Mouse (Mus musculus): ENCODE results near the gene Klhdc8a.
A peak's percentile ranks its signal among the peaks of the same experiment; 100 is the strongest.

Gene Klhdc8a

GRCm38 (mm10) chr1:132291706-132292105, 6.7 kb upstream of the Klhdc8a start:
- DNase-seq, result no peak

DNA sequence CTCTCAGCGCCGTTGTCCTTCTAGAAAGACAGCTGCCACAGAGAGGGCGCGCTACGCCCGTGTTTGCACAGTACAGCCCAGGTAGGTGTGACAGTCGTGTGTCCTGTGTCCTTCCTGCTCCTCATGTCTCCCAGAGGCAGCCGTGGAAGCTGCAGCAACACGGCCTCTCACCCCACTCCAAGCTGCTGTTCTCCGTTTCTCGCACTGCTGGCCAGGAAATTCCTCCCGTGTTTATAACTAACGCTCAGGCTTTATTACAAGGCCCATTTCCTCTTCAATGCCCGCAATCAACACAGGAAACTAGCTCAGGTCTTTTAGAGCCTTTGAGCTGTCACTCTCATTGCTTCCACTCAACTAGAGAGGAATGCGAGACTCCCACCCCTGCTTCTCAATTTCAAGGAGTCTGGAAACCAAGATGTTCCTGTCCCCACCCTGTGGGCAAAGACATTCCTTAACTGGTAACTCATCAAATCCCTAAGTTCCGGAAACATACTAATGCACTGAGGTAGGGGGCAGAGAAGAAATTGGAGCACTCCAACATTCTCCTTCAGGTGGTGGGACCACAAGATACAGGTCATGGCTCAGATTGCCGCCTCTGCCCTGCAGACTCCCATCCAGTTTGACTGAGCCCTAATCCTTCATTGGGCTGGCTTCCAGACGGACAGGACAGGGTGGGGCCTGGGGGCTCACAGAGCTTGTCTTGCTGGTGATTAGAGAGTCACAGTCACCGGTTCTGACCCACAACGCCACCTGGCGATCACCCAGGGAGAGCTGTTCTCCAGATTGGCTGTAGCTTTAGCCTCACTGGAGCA, 5.9 kb upstream of the Klhdc8a start:
- peak; percentile 89 for DNase-seq

GRCm38 (mm10) chr1:132295506-132295905, 2.9 kb upstream of the Klhdc8a start:
- no peak for DNase-seq

DNA sequence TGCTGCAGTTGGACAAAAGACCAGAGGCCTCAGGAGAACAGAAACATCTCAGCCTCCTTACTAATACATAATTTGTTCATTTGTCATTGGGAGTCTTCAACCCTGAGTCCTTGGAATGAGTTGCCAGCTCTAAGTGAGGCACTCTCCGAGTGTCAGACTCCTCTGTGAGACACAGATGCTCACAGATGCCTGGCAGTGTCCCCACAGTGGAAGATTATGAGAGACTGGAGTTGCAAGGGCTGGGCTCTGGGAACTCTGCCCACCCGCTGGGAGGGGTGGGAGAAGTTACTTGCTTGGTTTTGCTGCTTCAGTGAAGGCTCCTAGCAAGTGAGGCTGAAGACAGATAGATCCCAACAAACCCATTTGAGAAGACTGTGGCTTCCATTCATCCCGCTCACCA, 2.4 kb upstream of the Klhdc8a start:
- no peak for DNase-seq

GRCm38 (mm10) chr1:132298801-132299464, 507 bp downstream of the Klhdc8a start:
- DNase-seq, result peak; percentile 78

DNA sequence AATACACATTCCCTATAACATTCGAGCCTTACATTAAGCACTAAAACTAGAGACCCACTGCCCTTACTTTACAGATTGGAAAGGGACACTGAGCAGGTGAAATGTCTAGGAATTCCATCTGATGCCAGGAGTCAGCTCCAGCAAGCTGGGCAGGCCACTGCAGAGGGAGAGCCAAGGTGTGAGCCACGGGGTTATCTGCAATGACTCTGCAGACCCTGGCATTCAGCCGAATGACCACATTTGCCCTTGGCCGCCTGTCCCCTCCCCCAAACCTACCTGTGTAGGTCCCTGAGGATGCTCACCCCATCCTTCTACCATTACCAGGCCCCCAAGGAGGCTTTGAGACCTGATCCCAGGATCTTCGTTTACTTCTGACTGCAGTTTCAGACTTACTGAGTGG, 1.3 kb downstream of the Klhdc8a start:
- no peak for DNase-seq

GRCm38 (mm10) chr1:132301242-132301641, 2.8 kb downstream of the Klhdc8a start:
- no peak for DNase-seq

GRCm38 (mm10) chr1:132302341-132302866, 4.0 kb downstream of the Klhdc8a start:
- no peak for DNase-seq

GRCm38 (mm10) chr1:132304618-132305214, 6.3 kb downstream of the Klhdc8a start:
- DNase-seq, result no peak

DNA sequence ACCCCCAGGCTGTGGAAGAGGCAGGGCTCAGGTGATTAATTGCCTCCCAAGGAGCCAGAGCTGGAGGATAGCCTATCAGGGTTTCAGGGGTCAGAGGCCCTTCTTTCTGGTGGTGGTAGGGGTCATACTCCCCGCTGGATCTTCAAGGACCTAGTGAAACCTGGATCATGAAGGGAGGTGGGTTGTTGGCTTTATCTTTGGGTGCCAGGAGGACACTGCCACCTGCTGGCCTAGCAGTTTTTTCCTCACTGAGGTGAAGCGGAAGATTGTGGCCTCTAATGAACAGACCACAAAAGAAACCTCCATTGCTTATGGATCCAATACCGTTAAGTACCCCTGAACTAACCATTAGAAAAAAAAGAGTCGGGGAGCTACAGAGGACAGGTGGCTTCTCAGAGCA, 7.7 kb downstream of the Klhdc8a start:
- peak; percentile 76 for DNase-seq

DNA sequence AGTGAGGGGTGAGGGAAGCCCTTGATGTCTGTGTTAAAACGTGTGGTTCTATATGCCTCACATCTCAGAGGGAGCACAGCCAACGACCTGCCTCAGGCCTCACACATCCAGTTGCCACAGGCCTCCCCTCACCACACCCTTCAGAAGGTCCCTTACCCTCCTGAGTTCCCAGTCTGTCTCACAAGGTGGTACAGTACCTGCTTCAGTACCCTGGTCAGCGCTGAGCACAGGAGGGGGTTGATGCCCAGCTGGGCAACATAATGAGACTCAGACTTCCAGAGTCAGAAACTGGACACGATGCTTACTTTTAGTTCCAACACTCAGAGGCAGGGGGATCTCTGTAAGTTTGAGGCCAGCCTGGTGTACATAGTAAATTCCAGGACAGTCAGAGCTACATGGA, 8.4 kb downstream of the Klhdc8a start:
- DNase-seq, result no peak

GRCm38 (mm10) chr1:132307962-132308361, 9.5 kb downstream of the Klhdc8a start:
- DNase-seq, result no peak

- no peak for DNase-seq
These were observed 10.2 kb downstream of the Klhdc8a start for GRCm38 (mm10) chr1:132308674-132309073.

DNA sequence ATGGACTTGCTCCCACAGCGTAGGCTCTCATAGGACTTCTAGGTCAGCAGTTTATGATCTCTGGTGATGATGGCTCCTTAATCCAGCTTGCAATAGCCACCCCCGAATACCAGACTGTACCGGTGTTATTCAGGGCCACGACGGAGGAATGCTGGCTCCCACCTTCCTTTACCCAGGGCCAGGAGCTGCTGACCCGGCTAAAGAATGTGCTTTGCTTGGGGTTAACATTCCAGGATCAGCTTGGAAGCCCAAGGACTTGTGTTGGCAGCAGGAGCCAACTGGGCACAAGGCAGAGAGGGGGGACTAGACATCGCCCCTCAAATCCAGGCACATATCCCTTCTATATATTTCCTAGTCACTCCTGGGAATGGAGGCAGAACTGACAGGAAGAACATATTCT, 12.3 kb downstream of the Klhdc8a start:
- DNase-seq, result no peak

DNA sequence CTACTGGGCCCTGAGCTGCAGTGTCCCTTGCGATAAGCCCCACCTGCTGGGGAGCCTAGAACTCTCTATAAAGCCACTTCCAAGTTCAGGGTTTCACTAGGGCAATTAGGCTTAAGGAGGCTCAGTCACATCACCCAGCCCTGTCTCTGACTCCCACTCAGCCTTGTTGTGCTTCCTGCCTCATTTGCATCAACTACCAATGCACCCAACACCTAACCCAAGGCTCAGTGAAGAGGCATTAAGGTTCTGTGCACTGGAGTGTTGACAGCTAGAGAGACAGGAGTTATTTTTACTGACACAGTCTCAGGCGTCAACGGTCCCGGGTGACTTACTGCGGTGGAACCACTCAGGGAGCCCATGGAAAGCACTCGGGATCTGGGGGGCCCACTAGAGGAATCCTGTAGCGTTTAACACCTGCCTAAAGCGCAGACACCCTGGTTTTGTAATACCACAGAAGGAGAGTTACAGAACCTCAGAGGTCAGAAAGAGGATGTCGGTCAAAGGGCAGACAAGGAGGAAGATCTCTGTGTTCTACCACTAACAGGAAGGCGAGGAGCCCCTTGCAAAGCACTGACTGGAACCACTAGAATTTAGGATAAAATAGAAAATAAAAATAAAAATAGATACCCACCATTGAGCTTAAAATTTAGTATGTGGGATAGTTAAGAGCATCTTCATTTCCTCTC, 12.9 kb downstream of the Klhdc8a start:
- DNase-seq, result no peak

DNA sequence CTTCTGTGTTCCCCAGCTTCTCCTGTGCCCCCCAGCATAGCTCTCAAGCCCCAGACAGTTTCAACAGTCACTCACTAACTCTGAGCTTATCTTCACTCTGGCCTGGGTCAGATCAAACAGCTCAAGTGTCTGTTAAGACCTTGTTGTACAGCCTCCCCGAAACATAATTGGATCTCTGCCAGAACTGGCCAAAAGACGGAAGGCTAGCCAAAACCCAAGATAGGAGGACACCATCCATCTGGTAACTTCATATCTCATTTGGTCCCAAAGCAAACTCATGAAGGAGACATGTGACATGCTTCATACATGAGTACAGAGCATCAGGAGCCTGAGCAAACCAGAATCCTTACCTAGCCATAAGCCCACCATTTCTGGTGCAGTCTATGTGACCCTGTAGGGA, 13.6 kb downstream of the Klhdc8a start:
- DNase-seq, result peak; percentile 45

- DNase-seq, result peak; percentile 88
These were observed 14.3 kb downstream of the Klhdc8a start for GRCm38 (mm10) chr1:132312703-132313102.

DNA sequence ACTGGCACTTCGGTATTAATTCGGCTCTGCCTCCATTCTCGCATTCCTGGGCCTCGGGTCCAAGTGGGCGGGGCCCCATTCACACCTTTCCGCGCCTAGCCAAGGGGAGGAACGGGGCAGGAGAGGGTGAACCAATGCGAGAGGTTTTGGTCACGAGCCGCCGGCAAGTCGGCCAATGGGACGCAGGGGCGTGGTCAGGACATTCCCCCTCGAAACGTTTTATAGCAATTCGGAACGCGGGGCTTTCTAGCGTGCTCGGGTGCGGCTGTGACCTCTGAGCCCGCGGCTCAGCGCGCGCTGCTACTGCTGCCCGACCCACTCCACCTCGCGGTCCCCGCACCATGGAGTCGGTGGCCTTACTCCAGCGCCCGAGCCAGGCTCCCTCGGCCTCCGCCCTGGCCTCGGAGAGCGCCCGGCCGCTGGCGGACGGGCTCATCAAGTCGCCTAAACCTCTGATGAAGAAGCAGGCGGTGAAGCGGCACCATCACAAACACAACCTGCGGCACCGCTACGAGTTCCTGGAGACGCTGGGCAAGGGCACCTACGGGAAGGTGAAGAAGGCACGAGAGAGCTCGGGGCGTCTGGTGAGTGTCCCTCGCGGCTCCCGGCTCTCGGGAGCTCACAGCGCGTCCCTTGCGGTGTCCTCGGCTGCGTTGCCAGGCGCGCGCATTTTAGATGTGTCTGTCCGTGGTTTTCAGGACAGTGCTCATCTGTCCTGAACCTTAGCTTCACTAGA, 17.6 kb downstream of the Klhdc8a start, which contains the start of gene Nuak2:
Gene Nuak2 (plus strand): TSS at position 238 of the 736 bp plus-strand sequence.
- peak; percentile 96 for DNase-seq

GRCm38 (mm10) chr1:132316625-132316994, 18.2 kb downstream of the Klhdc8a start:
- no peak for DNase-seq

DNA sequence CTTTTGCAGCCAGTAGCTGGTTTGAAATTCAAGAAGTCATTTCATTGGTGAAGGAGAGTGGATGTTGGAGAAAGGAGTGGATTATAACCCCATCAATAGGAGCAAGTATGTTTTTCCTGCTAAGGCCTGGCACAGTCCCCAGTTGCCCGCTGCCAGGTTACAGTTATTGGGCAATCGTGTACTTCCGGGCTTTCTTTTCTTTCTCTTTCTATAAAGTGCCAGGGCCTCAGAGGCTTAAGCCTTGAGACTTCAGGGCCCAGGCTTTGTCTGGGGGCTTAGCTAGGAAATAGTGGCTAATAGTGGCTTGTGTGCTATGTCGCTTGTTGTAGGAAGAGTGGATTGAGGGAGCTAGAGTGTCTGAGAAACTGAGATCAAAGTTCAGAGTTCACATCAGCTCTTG, 19.0 kb downstream of the Klhdc8a start:
- DNase-seq, result no peak

DNA sequence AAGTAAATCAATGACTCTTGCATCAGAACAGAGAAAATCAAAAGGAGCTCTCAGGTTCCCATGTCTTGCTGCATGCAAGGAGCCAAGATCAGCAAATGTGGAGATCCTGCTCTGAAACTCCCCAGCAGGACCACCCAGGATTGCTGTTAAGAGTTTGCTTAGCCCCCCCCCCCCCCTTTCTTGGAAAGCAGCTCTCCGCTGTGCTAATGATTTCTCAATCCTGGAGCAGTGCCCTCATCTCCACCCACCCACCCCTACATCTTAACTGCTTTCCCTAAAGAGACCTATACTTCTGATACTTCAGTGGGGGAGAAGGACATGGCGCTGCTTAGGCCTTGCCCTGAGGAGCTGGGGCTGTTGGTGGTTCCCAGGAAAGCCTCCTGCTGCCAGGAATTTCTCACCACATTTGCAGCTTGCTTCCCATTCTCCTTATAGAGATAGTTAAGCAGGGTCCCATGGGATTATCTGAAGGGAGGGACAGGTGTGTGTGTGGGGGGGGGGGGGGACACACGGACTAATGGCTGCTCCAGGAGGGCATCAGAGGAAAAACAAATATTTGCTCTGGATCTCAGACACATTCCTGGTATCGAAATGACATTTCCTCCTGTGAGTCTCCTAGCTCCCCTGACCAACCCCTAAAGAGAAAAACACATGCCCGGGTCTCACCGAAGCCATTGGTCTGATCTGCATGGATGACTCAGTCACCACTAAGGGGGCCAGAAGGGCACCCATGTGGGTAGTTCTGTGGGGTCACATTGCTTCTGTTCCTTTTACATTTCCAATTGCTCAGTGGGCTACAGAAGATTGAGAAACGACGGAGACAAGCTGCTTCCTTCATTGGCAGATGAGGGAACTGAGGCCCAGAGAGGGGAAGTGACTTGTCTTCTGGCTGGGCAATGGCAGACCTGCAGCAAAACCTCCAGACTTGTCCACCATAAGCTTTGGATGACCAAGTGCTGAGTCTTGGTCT, 19.8 kb downstream of the Klhdc8a start:
- DNase-seq, result no peak

Data from retina, postnatal 1 day (tissue).